Mouse (Mus musculus): ENCODE data around the gene Bpifb1.
"Not testable (repeated sequence)": the region's sequence is repeated elsewhere in the genome, so short reads cannot be mapped to it uniquely, and the experiment has no call there.

Bpifb1 gene

DNA sequence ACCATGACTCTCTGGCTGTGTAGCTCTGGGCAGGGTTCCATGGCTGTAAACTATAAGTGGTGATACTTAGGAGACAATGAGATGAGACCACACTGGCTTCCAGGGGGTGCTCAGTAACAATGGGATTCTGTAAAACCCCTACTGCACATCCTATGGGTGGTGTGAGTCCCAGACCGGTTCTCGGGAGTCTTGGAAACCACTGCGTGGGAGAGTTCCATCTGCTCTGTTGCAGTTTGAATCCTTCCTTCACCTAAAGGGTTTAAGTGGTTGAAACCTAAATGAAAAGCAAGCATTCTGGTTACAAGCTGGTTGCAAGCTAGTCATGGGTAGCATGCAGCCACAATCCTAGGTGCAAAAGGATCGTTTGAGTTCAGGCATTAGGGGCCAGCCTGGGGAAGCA, 21.3 kb downstream of the Bpifb1 start:
- no peak for DNase-seq

DNA sequence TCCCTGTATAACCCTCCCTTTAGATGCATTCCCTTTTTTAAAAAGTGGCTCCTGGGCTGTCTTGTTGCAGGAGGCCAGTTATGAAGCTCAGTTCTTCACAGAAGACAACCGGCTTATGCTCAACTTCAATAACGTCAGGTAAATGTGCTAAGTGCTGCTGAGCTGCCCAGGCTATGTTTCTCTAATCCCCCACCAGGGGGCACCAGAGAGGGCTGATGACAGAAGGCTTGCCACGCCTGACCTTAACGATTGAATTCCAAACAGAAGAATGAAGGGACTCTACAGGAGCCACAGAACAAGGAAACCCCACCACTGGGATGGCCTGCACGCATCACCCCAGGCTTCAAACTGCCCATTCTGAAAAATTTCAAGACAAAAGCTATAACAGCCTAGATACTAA, 24.6 kb downstream of the Bpifb1 start:
- DNase-seq = peak; percentile 84

- DNase-seq = no peak
Observed at GRCm38 (mm10) chr2:154219950-154220349, 29.3 kb downstream of the Bpifb1 start.

GRCm38 (mm10) chr2:154223265-154223916, 32.8 kb downstream of the Bpifb1 start, which contains the start of gene Bpifb5:
Bpifb5 (plus strand) TSS chr2:154223742.
- DNase-seq = peak; percentile 64

DNA sequence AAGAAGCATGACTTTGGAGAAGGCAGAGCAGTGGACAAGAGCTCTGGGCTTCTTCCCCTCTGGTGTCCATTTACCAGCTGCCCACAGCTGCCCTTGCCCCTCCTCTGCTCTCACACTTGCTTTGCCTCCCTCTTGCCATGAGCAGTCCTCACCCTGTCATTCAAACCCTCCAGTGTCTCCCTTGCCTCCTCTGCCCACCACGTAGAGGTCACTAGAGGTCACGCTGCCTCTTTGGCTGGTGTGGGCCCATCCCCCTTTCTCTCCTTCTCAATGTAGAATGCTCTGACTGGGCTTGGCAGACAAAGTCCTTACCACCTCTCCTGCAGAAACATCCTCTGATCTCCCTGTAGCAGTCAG, 33.3 kb downstream of the Bpifb1 start:
- peak; percentile 53 for DNase-seq

GRCm38 (mm10) chr2:154226991-154227390, 36.4 kb downstream of the Bpifb1 start:
- DNase-seq = no peak

DNA sequence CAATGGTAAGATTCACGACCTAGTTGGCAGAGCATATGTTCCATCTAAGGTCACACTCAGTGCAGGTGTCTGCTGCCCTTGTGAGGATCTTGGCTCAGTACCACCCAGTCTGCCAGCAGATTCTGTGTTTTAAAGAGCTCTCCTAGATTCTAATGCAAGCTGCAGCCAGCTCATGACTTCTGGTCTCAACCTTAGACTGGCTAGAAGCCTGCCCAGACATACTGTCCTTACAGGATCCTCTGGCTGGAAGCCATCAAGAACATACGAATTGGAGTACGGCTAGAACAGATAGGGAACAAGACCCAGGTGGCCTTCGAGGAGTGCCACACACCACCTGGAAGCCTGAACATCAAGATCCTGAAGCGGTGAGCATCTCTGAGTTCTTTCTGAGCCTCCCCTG, 37.2 kb downstream of the Bpifb1 start:
- no peak for DNase-seq

- no peak for DNase-seq
Observed at GRCm38 (mm10) chr2:154233426-154233825, 42.8 kb downstream of the Bpifb1 start.

- no peak for DNase-seq
Observed at GRCm38 (mm10) chr2:154240771-154241170, 50.2 kb downstream of the Bpifb1 start.

GRCm38 (mm10) chr2:154242726-154243125, 52.1 kb downstream of the Bpifb1 start:
- not testable (repeated sequence) for DNase-seq

GRCm38 (mm10) chr2:154243356-154244036, 52.9 kb downstream of the Bpifb1 start:
- no peak for DNase-seq

DNA sequence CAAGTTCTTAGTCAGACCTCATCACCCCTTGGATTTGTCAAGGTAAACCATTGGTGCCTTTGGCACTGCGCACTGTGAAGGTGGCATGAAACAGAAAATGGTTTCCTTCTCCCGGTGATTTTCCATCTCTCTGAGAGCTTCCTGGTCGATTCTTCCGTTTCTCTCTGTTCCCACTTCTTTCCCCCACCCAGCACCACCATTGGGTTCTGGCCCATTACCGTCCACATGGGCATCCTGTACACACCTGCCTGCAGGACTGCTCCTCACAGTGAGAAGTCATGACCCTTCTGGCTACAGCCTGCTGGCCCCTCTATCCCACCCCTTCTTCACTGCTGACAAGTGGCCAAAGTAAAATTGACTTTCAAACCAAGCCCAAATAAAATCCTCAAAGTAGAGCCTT, 54.7 kb downstream of the Bpifb1 start:
- DNase-seq = no peak

DNA sequence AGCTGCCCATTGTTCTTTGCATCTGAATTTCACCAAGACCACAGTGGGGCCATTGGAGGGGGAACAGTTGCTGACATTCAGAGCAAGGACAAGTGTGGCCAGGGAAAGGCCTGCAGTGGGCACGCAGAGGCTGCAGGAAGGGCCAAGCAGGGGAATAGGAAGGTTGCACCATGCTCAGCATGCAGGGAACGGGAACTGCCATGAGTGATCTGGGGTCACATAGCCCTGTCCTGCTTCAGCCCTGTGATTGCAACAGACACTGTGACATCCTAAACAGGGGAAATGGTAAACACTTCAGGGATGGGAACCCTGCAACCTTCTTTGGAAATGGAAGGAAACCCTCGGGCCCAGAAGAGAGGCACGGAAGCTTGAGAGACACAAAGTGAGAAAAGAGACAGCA, 64.6 kb downstream of the Bpifb1 start:
- not testable (repeated sequence) for DNase-seq

DNA sequence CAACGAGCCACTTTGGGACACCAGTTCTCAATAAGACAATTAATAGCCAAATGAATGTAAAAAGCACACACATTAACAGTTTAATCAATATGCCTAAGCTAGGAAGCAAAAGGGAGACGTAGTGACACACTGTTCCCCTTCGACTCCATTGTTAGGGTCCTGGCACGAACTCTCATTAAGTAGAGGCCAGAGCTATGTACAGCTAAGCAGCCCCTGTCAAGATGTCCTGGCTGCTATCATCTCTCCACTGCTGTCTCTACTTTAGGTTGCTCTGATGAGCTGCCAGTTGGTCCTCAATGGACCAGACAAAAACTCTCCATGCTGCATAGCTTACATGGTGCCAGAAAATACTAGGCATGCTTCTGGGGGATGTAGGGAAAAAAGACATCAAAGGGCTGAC, 65.2 kb downstream of the Bpifb1 start:
- DNase-seq = no peak

DNA sequence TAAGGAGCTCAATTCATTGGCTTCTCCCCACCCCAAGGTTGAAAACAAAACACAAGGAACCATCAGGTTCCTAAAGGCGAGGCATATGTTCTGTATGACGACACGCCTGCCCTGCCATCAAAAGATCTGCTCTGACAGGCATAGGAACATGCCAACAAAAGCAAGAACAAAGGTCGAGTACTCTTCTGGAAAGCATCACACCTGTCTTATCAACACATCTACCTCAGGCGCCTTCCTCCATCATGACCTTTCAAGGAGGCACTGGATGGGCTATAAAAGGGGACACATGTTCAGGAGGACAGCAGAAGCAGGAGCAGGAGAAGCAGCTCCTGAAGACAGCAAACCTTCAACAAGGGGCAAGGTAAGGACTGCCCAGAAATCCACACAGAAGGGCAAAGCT, 66.9 kb downstream of the Bpifb1 start, which contains the start of gene Bpifb9a:
TSS of gene Bpifb9a (plus strand) at position 301 of the 400 bp plus-strand sequence.
- not testable (repeated sequence) for DNase-seq

DNA sequence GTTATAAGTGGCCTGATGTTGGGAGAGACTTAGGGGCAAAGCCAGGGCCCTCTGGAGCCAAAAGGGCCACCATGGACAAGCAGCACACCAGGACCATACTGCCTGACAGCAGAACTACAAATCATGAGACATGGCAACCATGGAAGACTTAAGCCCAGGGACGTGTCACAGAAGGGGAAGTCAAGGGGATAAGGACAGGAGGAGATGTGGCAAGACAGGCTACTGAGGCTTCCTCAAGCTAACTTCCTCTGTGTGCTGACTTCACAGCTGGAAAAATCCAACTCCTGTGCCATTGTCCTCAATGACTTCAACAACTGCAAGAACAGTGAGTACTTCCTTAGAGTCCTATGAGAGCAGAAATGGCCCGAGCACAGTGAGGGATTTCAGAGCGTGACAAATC, 73.8 kb downstream of the Bpifb1 start:
- not testable (repeated sequence) for DNase-seq
